Comparison of ENCODE assay signal across 9 mouse cellular contexts in genomic region chr9:94540343-94541095, GRCm38 (mm10). TPM values are rescaled to one million over a fixed set of nuclear protein-coding genes. Genes with fewer than 3 reads are reported as not detected.
DNase-seq lines count a peak whose midpoint lies in the region; ATAC-seq and TF ChIP-seq lines count a peak whose summit lies in the region.
"Had no signal": no experiment of that assay in that cellular context is flagged by ENCODE, and none has a peak within 500 bp of the region (broad histone marks: within the 10 kb centered on the region; RNA-seq: fewer than 3 reads in every experiment).

No protein-coding gene starts in this region.

- TF ChIP-seq POLR2A in MEL (IDR thresholded peaks at IDR 0.05; ENCODE audit: control insufficient read depth in 1 of 2, insufficient read depth in 1 of 2, low read depth in 1 of 2, low read length in 2 of 2, poor library complexity in 1 of 2): no peak
- TF ChIP-seq POLR2A in liver, adult 2 months (IDR thresholded peaks at IDR 0.05; ENCODE audit: extremely low read depth, insufficient read depth, low read length): no peak

- no peaks in the 10 kb centered on the region for H3K27me3 ChIP-seq in hindbrain, embryonic 12.5 days
- no peaks in the 10 kb centered on the region for H3K27me3 ChIP-seq in hindbrain, embryonic 16.5 days (replicated peaks; ENCODE audit: control insufficient read depth, insufficient read depth, low read length)
- no peaks in the 10 kb centered on the region for H3K27me3 ChIP-seq in MEL (ENCODE audit: control insufficient read depth in 1 of 2, insufficient read depth in 2 of 2, low read length in 2 of 2)
- H3K27me3 ChIP-seq in liver, adult 2 months (ENCODE audit: control insufficient read depth, insufficient read depth, low read length): no peaks in the 10 kb centered on the region
- H3K27me3 ChIP-seq: embryonic facial prominence, embryonic 12.5 days had no signal

- TF ChIP-seq EP300 in MEL (IDR thresholded peaks at IDR 0.05; ENCODE audit: low read depth in 1 of 2, low read length in 2 of 2): peak in 1 of 2 experiments; percentile 67; a peak in 2 of 4 replicates

- no peak for TF ChIP-seq RAD21 in MEL (IDR thresholded peaks at IDR 0.05; ENCODE audit: low read depth, low read length)

- no peak overlapping the region for H3K9ac ChIP-seq in hindbrain, embryonic 12.5 days
- no peak overlapping the region for H3K9ac ChIP-seq in hindbrain, embryonic 16.5 days (ENCODE audit: low read depth, low read length)
- H3K9ac ChIP-seq in MEL (ENCODE audit: control insufficient read depth, low read depth, low read length, poor library complexity, severe bottlenecking): peak overlapping the region; percentile 34
- no peak overlapping the region for H3K9ac ChIP-seq in liver, adult 2 months (ENCODE audit: low read depth, low read length)
- H3K9ac ChIP-seq: embryonic facial prominence, embryonic 12.5 days had no signal

- H3K9me3 ChIP-seq in hindbrain, embryonic 12.5 days (replicated peaks): no peaks in the 10 kb centered on the region
- no peaks in the 10 kb centered on the region for H3K9me3 ChIP-seq in hindbrain, embryonic 16.5 days (ENCODE audit: control insufficient read depth, low read length)
- no peaks in the 10 kb centered on the region for H3K9me3 ChIP-seq in MEL (replicated peaks; ENCODE audit: insufficient read depth, low read length)
- H3K9me3 ChIP-seq: embryonic facial prominence, embryonic 12.5 days had no signal

- H3K79me2 ChIP-seq in MEL (ENCODE audit: control insufficient read depth, insufficient read depth, low read length, poor library complexity): peaks cover 10% of the 10 kb centered on the region
- no peaks in the 10 kb centered on the region for H3K79me2 ChIP-seq in liver, adult 2 months (ENCODE audit: control insufficient read depth, insufficient read depth, low read length)

- peak; percentile 60 for DNase-seq in 3T3-L1 (ENCODE audit: low read depth, low spot score)
- DNase-seq in MEL (ENCODE audit: low read depth, low spot score): peak; percentile 77
- peak; percentile 38 for DNase-seq in liver, adult 2 months (ENCODE audit: extremely low read depth, low read depth, low spot score)
- DNase-seq in frontal cortex, adult 2 months (ENCODE audit: extremely low spot score in 1 of 2, low spot score in 1 of 2): no peak
- no peak for DNase-seq in layer of hippocampus, postnatal 25 days (ENCODE audit: extremely low spot score in 1 of 2, low spot score in 1 of 2)
- DNase-seq: kidney, postnatal 25 days had no signal

- ATAC-seq in hindbrain, embryonic 12.5 days (ENCODE audit: low FRiP score): no peak
- ATAC-seq in hindbrain, embryonic 16.5 days: no peak

- no peak overlapping the region for H3K27ac ChIP-seq in hindbrain, embryonic 12.5 days
- H3K27ac ChIP-seq in hindbrain, embryonic 16.5 days (ENCODE audit: low read depth, low read length): no peak overlapping the region
- peak overlapping the region; percentile 57 for H3K27ac ChIP-seq in MEL (ENCODE audit: control insufficient read depth, low read depth, low read length)
- no peak overlapping the region for H3K27ac ChIP-seq in liver, adult 2 months (replicated peaks; ENCODE audit: insufficient read depth, low read depth, low read length)
- H3K27ac ChIP-seq: embryonic facial prominence, embryonic 12.5 days had no signal

- no peak overlapping the region for H3K4me3 ChIP-seq in hindbrain, embryonic 12.5 days
- H3K4me3 ChIP-seq in hindbrain, embryonic 16.5 days (ENCODE audit: low read length): no peak overlapping the region
- peak overlapping the region; percentile 16 to 67; a peak in 3 of 4 replicates for H3K4me3 ChIP-seq in MEL (ENCODE audit: control insufficient read depth in 1 of 2, insufficient read depth in 1 of 2, low read depth in 2 of 2, low read length in 2 of 2)
- H3K4me3 ChIP-seq in liver, adult 2 months (ENCODE audit: insufficient read depth, low read depth, low read length): no peak overlapping the region

- WGBS in hindbrain, embryonic 12.5 days: 53% methylated on average over 10 of the region's 10 CpGs
- WGBS in hindbrain, embryonic 16.5 days: 49% methylated on average over 10 of the region's 10 CpGs
- whole genome bisulfite sequencing in liver, adult 2 months: 63% methylated on average over 10 of the region's 10 CpGs

- no peak for TF ChIP-seq CTCF in MEL (IDR thresholded peaks at IDR 0.05 in 2 of 3, conservative IDR thresholded peaks at IDR 0.05 in 1 of 3; ENCODE audit: control insufficient read depth in 1 of 3, insufficient read depth in 1 of 3, low read depth in 2 of 3, low read length in 3 of 3, poor library complexity in 1 of 3, severe bottlenecking in 1 of 3)
- no peak for TF ChIP-seq CTCF in liver, adult 2 months (IDR thresholded peaks at IDR 0.05; ENCODE audit: low read depth, low read length)

- H3K4me2 ChIP-seq in hindbrain, embryonic 12.5 days (replicated peaks): peak overlapping the region; percentile 85; the same call in 1 of the 2 replicates
- H3K4me2 ChIP-seq in hindbrain, embryonic 16.5 days (ENCODE audit: low read length): no peak overlapping the region; the same call in 1 of the 2 replicates

- no peaks in the 10 kb centered on the region for H3K36me3 ChIP-seq in hindbrain, embryonic 12.5 days
- H3K36me3 ChIP-seq in hindbrain, embryonic 16.5 days (ENCODE audit: control insufficient read depth, insufficient read depth, low read length): no peaks in the 10 kb centered on the region
- peaks cover 0 to 29% of the 10 kb centered on the region in 2 experiments; a peak in 2 of 4 replicates for H3K36me3 ChIP-seq in MEL (ENCODE audit: control insufficient read depth in 1 of 2, insufficient read depth in 2 of 2, low read length in 2 of 2)
- no peaks in the 10 kb centered on the region for H3K36me3 ChIP-seq in liver, adult 2 months (ENCODE audit: control insufficient read depth, insufficient read depth, low read length)
- H3K36me3 ChIP-seq: embryonic facial prominence, embryonic 12.5 days had no signal

- H3K4me1 ChIP-seq in hindbrain, embryonic 12.5 days: peaks cover 15% of the 10 kb centered on the region; the same call in 1 of the 2 replicates
- peaks cover 3% of the 10 kb centered on the region for H3K4me1 ChIP-seq in hindbrain, embryonic 16.5 days (ENCODE audit: control insufficient read depth, insufficient read depth, low read depth, low read length)
- H3K4me1 ChIP-seq in MEL (ENCODE audit: control insufficient read depth in 1 of 2, insufficient read depth in 2 of 2, low read length in 2 of 2): peaks cover 11 to 18% of the 10 kb centered on the region in 2 experiments
- peaks cover 2% of the 10 kb centered on the region; the same call in 1 of the 2 replicates for H3K4me1 ChIP-seq in liver, adult 2 months (ENCODE audit: control insufficient read depth, insufficient read depth, low read length)
- H3K4me1 ChIP-seq: embryonic facial prominence, embryonic 12.5 days had no signal

TF ChIP-seq in MEL, 35 proteins besides CTCF, POLR2A, EP300 and RAD21:
- TF ChIP-seq GATA1 (IDR thresholded peaks at IDR 0.05; ENCODE audit: low read depth, low read length) (0 out of 2 replicates have a peak, but pooled peaks have one; percentile 40), ETS1 (IDR thresholded peaks at IDR 0.05; ENCODE audit: low read depth, low read length) (peak; percentile 61), SMC3 (IDR thresholded peaks at IDR 0.05; ENCODE audit: low read depth, low read length) (no peak), TAL1 (IDR thresholded peaks at IDR 0.05; ENCODE audit: low read length) (no peak), TCF12 (IDR thresholded peaks at IDR 0.05; ENCODE audit: low read depth, low read length) (peak; percentile 6; the same call in 1 of the 2 replicates), CHD1 (IDR thresholded peaks at IDR 0.05; ENCODE audit: low read depth, low read length) (no peak), RCOR1 (IDR thresholded peaks at IDR 0.05; ENCODE audit: low read depth, low read length) (0 out of 2 replicates have a peak, but pooled peaks have one; percentile 10), ZKSCAN1 (IDR thresholded peaks at IDR 0.05; ENCODE audit: low read depth, low read length) (no peak), ELF1 (IDR thresholded peaks at IDR 0.05; ENCODE audit: low read depth, low read length) (no peak), GABPA (IDR thresholded peaks at IDR 0.05; ENCODE audit: low read depth, low read length) (peak; percentile 92), MXI1 (IDR thresholded peaks at IDR 0.05; ENCODE audit: low read depth, low read length) (peak; percentile 83), MAFK (IDR thresholded peaks at IDR 0.05; ENCODE audit: borderline replicate concordance, low read depth, low read length) (peak; percentile 90), MAX (IDR thresholded peaks at IDR 0.05; ENCODE audit: low read length) (peak; percentile 73), USF1 (IDR thresholded peaks at IDR 0.05; ENCODE audit: low read depth, low read length) (peak; percentile 47)

RNA-seq across cellular contexts. Expression of gene 1190002N15Rik, which starts 2.6 kb away (rescaled TPM):
- polyA plus RNA-seq in hindbrain, embryonic 12.5 days (2016; fragmentation: Nextera tagmentation; extraction: Ambion mirVana): 34.6 and 36.4 TPM in 2 replicates
- 4.3 and 4.6 TPM in 2 replicates for polyA plus RNA-seq in hindbrain, embryonic 16.5 days (2015; fragmentation: Nextera tagmentation; extraction: Ambion mirVana)
- 4.7 and 7.4 TPM in 2 replicates for total RNA-seq in MEL (2012; rRNA removed)
- polyA plus RNA-seq in MEL (2012; ENCODE audit: insufficient read depth in 1 of 2, insufficient read length in 2 of 2, low read depth in 1 of 2, low replicate concordance in 2 of 2, missing spikeins in 1 of 2): 1 to 10 TPM in 1 of 2 experiments, not detected in 1; 8.8 TPM
- 21.8 and 23.4 TPM in 2 replicates for total RNA-seq in liver, adult 2 months (2014; rRNA removed)
- 10.0 and 10.1 TPM in 2 replicates for polyA plus RNA-seq in liver, adult 2 months (2012; rRNA removed)
- polyA plus RNA-seq in frontal cortex, adult 2 months (2012; rRNA removed): 36.6 and 37.6 TPM in 2 replicates
- total RNA-seq in layer of hippocampus, postnatal 25 days (2021): 10 to 100 TPM; 19.2 to 21.7 TPM

Comparison
In these comparisons a context has a peak if more than half of its experiments do, and no peak if none do; other contexts are left out.
1. H3K4me3 ChIP-seq: peak in MEL (2 of 2); none in hindbrain, embryonic 12.5 days (single experiment), hindbrain, embryonic 16.5 days (single experiment) and liver, adult 2 months (single experiment).
2. DNase-seq: peak in 3T3-L1 (single experiment), MEL (single experiment) and liver, adult 2 months (single experiment); none in frontal cortex, adult 2 months (0 of 2) and layer of hippocampus, postnatal 25 days (0 of 2).